Mouse (Mus musculus) thymus, adult 2 months (tissue): ENCODE measurements at regions not wholly inside any gene's neighbourhood (a gene's known extent, or its start where the extent isn't known, plus 50 kb on each side); places are given as distances from the start of the nearest gene placed in this dataset.

Experiments
- DNase-seq: peaks from one replicate; pipeline ENCODE4 v3.0.0; 2021
- H3K27ac ChIP-seq: fragments of 200-500 bp; 2 replicates; pipeline ENCODE4 v1.5.1; 2012; ENCODE audit warnings: low read length, control low read depth; ENCODE audit not compliant: control insufficient read depth, insufficient read depth
- H3K27me3 ChIP-seq: fragments of 200-500 bp; 2 replicates; pipeline ENCODE4 v1.6.1; 2012; ENCODE audit warnings: mild to moderate bottlenecking, low read length, moderate library complexity, mixed read lengths; ENCODE audit not compliant: control insufficient read depth, insufficient read depth
- H3K36me3 ChIP-seq: fragments of 200-500 bp; 2 replicates; pipeline ENCODE4 v1.6.1; 2012; ENCODE audit warnings: mild to moderate bottlenecking, low read length, moderate library complexity; ENCODE audit not compliant: control insufficient read depth, insufficient read depth
- H3K4me1 ChIP-seq: fragments of 200-500 bp; replicated peaks from 2 replicates; pipeline ENCODE4 v1.6.1; 2012; ENCODE audit warnings: low read length; ENCODE audit not compliant: control insufficient read depth, insufficient read depth
- H3K4me3 ChIP-seq: fragments of 200-500 bp; 2 replicates; pipeline ENCODE4 v1.5.1; 2012; ENCODE audit warnings: mild to moderate bottlenecking, low read length, control low read depth, moderate library complexity; ENCODE audit not compliant: control insufficient read depth, insufficient read depth
- CTCF ChIP-seq: fragments of 200-500 bp; IDR thresholded peaks from 2 replicates; pipeline ENCODE4 v1.5.1; 2012; ENCODE audit warnings: mild to moderate bottlenecking, control low read depth, low read length, moderate library complexity, borderline replicate concordance; ENCODE audit not compliant: control insufficient read depth, poor library complexity, insufficient read depth; ENCODE audit errors: extremely low read depth
- POLR2A ChIP-seq: fragments of 200-500 bp; IDR thresholded peaks from 2 replicates; pipeline ENCODE4 v1.6.1; 2012; ENCODE audit warnings: mild to moderate bottlenecking, low read length, control low read depth, moderate library complexity; ENCODE audit not compliant: control insufficient read depth, poor library complexity, insufficient read depth; ENCODE audit errors: extremely low read depth
- WGBS: fragments of 180-500 bp; shearing (Covaris S2); methylation state at CpG from one replicate; pipeline ENCODE4 v1.1.7; 2018; 5-methylcytosine and 5-hydroxymethylcytosine counted together

DNA sequence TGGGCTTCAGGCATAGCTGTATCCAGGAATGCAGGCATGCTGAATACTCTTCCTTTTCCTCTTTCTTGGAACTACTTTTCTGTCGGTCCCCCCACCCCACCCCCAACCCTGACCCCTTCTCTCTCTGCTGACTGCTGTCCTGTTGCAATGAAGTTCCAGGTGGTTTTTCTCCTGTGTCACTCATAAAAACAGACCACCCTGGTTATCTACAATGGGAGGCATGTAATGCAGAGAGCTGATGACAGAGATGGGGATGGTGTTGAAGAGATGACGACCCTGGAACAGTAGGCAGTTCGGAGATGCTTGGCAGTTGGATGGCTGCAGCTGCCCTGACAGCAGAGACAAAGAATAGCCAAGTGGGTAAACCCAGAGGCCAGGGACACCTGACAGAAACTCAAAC lies 195.5 kb downstream of the Rybp start:
- TF ChIP-seq POLR2A: no peak
- no peak for DNase-seq
- no peaks in the 10 kb centered on the region for H3K36me3 ChIP-seq
- 87% methylated on average over 3 of the region's 3 CpGs for WGBS
- no peaks in the 10 kb centered on the region for H3K4me1 ChIP-seq
- no peaks in the 10 kb centered on the region for H3K27me3 ChIP-seq
- H3K27ac ChIP-seq: no peak overlapping the region
- no peak overlapping the region for H3K4me3 ChIP-seq

DNA sequence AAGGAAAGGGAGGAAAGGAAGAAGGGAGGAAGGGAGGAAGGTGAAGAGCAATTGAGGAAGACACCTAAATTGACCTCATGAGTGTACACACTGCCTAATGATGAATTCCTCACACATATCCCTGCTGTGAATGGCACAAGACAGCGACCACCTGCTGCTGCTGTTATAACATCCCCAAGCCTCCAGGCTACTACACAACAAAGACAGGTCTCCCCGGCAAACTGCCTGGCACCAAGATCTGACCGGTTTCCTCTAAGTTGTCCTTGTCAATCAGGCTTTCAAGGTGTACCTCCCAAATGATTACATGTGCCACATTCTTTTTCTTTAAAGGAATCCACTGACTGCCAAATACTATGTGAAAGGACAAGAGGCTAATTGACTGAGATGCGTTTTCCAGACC lies 198.7 kb downstream of the Rybp start:
- TF ChIP-seq POLR2A (no peak), CTCF (no peak)
- no peaks in the 10 kb centered on the region for H3K36me3 ChIP-seq
- no peak overlapping the region for H3K4me3 ChIP-seq
- 83% methylated on average over 4 of the region's 4 CpGs for WGBS
- H3K4me1 ChIP-seq: no peaks in the 10 kb centered on the region
- no peak for DNase-seq
- no peaks in the 10 kb centered on the region for H3K27me3 ChIP-seq
- H3K27ac ChIP-seq: no peak overlapping the region

GRCm38 (mm10) chr6:100086807-100087206 lies 200.5 kb downstream of the Rybp start:
- Histone ChIP-seq H3K27me3 (no peaks in the 10 kb centered on the region), H3K36me3 (no peaks in the 10 kb centered on the region), H3K4me3 (no peak overlapping the region), H3K27ac (no peak overlapping the region), H3K4me1 (no peaks in the 10 kb centered on the region)
- no peak for DNase-seq
- TF ChIP-seq CTCF: no peak
- no peak for TF ChIP-seq POLR2A
- 92% methylated on average over 7 of the region's 7 CpGs for WGBS

DNA sequence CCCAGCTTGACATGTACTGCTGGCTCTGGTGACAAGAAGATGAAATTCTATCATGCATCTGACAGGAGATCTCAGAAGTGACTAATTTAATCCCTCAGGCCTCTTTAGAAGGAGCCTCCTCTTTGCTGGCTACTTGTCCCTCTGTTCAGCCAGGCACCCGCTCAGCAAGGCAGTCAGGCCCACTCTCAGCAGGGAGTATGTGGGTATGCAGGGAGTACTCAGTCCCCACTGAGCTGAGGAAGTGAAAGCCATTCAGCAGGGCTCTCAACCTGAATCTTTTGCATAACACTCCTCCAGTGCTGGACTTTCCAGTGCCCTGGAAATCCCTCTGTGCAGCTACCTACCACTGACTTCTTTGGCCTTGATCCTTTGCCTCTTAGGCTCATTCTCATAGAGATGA lies 201.3 kb downstream of the Rybp start:
- WGBS: 90% methylated on average over 1 of the region's 1 CpGs
- no peaks in the 10 kb centered on the region for H3K4me1 ChIP-seq
- H3K27me3 ChIP-seq: no peaks in the 10 kb centered on the region
- TF ChIP-seq POLR2A: no peak
- no peak for TF ChIP-seq CTCF
- H3K27ac ChIP-seq: no peak overlapping the region
- no peak for DNase-seq
- H3K36me3 ChIP-seq: no peaks in the 10 kb centered on the region
- no peak overlapping the region for H3K4me3 ChIP-seq

GRCm38 (mm10) chr6:100083868-100084477 lies 203.3 kb downstream of the Rybp start:
- Histone ChIP-seq H3K4me1 (no peaks in the 10 kb centered on the region), H3K36me3 (no peaks in the 10 kb centered on the region), H3K27me3 (no peaks in the 10 kb centered on the region), H3K4me3 (no peak overlapping the region), H3K27ac (no peak overlapping the region)
- no peak for DNase-seq
- TF ChIP-seq POLR2A: no peak
- no peak for TF ChIP-seq CTCF
- WGBS: 98% methylated on average over 4 of the region's 4 CpGs

DNA sequence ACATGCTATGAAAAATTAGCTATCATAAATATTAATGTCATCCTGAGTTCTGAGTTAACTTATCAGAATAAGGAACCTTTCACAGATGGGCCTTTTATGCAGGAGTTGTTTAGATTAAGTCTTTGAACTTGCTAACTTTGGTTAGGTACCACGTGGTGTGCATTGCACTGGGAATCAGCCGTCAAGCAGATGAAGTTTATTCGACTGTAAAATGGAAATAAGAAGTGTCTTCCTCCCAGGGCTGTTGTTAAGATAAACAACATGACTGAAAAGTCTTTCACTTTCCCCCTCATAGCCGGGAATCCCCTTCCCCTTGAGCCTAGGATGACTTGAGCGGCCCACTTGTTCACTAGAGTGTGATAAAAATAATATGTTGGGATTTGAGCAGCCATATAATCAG lies 204.2 kb downstream of the Rybp start:
- Histone ChIP-seq H3K36me3 (no peaks in the 10 kb centered on the region), H3K4me1 (no peaks in the 10 kb centered on the region), H3K27me3 (no peaks in the 10 kb centered on the region), H3K4me3 (no peak overlapping the region), H3K27ac (no peak overlapping the region)
- no peak for DNase-seq
- TF ChIP-seq POLR2A: no peak
- TF ChIP-seq CTCF: no peak
- 60% methylated on average over 5 of the region's 5 CpGs for WGBS

- WGBS: 61% methylated on average over 10 of the region's 10 CpGs
- Histone ChIP-seq H3K27me3 (no peaks in the 10 kb centered on the region), H3K36me3 (no peaks in the 10 kb centered on the region), H3K27ac (no peak overlapping the region), H3K4me1 (no peaks in the 10 kb centered on the region), H3K4me3 (no peak overlapping the region)
- TF ChIP-seq CTCF (no peak), POLR2A (no peak)
- no peak for DNase-seq
Observed at GRCm38 (mm10) chr6:100074672-100075335, 212.5 kb downstream of the Rybp start.
